Mouse (Mus musculus): ENCODE data around the gene Cmtm2a. TPM values are rescaled to one million over a fixed set of nuclear protein-coding genes. Genes with fewer than 3 reads are reported as not detected.
"Not testable (repeated sequence)": the region's sequence is repeated elsewhere in the genome, so short reads cannot be mapped to it uniquely, and the experiment has no call there.

Cmtm2a gene
- polyA plus RNA-seq (2015; fragmentation: Nextera tagmentation; extraction: Ambion mirVana), result not detected in 2 replicates

DNA sequence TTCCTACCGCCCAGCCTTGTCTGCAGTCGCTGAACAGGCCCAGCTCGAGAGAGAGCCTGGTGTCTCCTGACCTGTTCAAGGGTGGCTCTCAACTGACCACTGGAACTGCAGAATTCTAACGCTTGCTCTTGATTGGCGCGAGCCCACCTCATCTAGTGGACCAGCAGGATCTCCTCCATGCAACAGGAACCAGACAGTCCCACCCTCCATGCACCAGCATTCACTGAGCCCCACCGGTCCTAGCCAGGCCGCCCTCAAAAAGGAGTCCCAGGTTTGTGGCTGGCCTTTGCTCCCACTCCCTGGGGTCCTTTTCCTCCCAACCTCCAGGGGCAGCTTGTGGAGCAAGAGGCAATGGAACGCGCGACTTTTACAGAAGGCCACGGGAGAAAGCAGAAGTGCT, at the start of gene Cmtm2a:
TSS of gene Cmtm2a (minus strand) at position 101 of the 400 bp plus-strand sequence.
- H3K4me3 ChIP-seq; H3K4me2 ChIP-seq; H3K27me3 ChIP-seq; H3K9me3 ChIP-seq; H3K36me3 ChIP-seq; H3K27ac ChIP-seq; ATAC-seq (ENCODE audit: borderline replicate concordance, extremely low read depth, low FRiP score, low TSS enrichment); H3K9ac ChIP-seq; H3K4me1 ChIP-seq: not testable (repeated sequence)
- 82% methylated on average over 12 of the region's 12 CpGs for WGBS

DNA sequence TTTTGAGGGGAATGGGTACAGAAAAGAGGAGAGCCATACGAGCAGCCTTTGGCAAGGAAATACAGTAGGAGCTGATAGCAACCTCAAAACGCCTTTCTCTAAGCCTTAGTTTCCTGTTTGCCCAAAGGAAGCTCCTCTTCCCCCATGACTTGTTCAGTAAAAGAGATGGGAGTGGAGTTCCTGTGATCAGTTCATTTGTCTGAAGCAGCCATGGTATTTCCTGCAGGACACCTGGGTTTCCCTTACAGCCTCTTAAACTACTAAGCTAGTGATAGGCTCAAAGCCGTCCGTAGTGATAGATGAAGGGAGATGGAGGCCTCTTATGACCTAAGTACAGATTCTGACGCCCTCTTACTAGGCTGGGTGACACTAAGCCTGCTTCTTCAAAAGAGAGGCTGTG, 49.4 kb upstream of the Cmtm2a start:
- Histone ChIP-seq H3K4me3 (no peak overlapping the region), H3K4me2 (peak overlapping the region; percentile 87; the same call in 1 of the 2 replicates), H3K36me3 (peaks cover 30% of the 10 kb centered on the region; the same call in 1 of the 2 replicates), H3K27ac (no peak overlapping the region), H3K9ac (no peak overlapping the region), H3K27me3 (no peaks in the 10 kb centered on the region), H3K4me1 (peaks cover 22% of the 10 kb centered on the region), H3K9me3 (no peaks in the 10 kb centered on the region)
- WGBS, result 61% methylated on average over 5 of the region's 5 CpGs
- no peak for ATAC-seq (ENCODE audit: borderline replicate concordance, extremely low read depth, low FRiP score, low TSS enrichment)

- Histone ChIP-seq H3K9ac (peak overlapping the region; percentile 87), H3K4me1 (peaks cover 22% of the 10 kb centered on the region), H3K9me3 (no peaks in the 10 kb centered on the region), H3K4me3 (peak overlapping the region; percentile 68), H3K27ac (peak overlapping the region; percentile 31; the same call in 1 of the 2 replicates), H3K36me3 (peaks cover 23% of the 10 kb centered on the region; the same call in 1 of the 2 replicates), H3K27me3 (no peaks in the 10 kb centered on the region), H3K4me2 (peak overlapping the region; percentile 87)
- WGBS, result 39% methylated on average over 6 of the region's 6 CpGs
- ATAC-seq (ENCODE audit: borderline replicate concordance, extremely low read depth, low FRiP score, low TSS enrichment), result no peak
Measured at GRCm38 (mm10) chr8:104341678-104342077, 48.7 kb upstream of the Cmtm2a start.

- ATAC-seq (ENCODE audit: borderline replicate concordance, extremely low read depth, low FRiP score, low TSS enrichment), result peak; percentile 70
- WGBS, result 0% methylated on average over 24 of the region's 24 CpGs
Measured at GRCm38 (mm10) chr8:104341106-104341561, 48.2 kb upstream of the Cmtm2a start.

GRCm38 (mm10) chr8:104340233-104341105, 47.5 kb upstream of the Cmtm2a start:
- peak overlapping the region; percentile 68 for H3K4me3 ChIP-seq
- H3K9ac ChIP-seq, result peak overlapping the region; percentile 87
- peak overlapping the region; percentile 87 for H3K4me2 ChIP-seq
- ATAC-seq (ENCODE audit: borderline replicate concordance, extremely low read depth, low FRiP score, low TSS enrichment), result peak; percentile 88
- peaks cover 22% of the 10 kb centered on the region for H3K4me1 ChIP-seq
- H3K27me3 ChIP-seq, result no peaks in the 10 kb centered on the region
- peaks cover 12% of the 10 kb centered on the region; the same call in 1 of the 2 replicates for H3K36me3 ChIP-seq
- peak overlapping the region; percentile 84 for H3K27ac ChIP-seq
- WGBS, result under 1% methylated on average over 52 of the region's 54 CpGs
- no peaks in the 10 kb centered on the region for H3K9me3 ChIP-seq

More at GRCm38 (mm10) chr8:104341106-104341561, 48.2 kb upstream of the Cmtm2a start:
- peak overlapping the region; percentile 87 for H3K4me2 ChIP-seq
- H3K36me3 ChIP-seq, result peaks cover 18% of the 10 kb centered on the region; the same call in 1 of the 2 replicates
- H3K27me3 ChIP-seq, result no peaks in the 10 kb centered on the region
- H3K27ac ChIP-seq, result peak overlapping the region; percentile 84
- peak overlapping the region; percentile 68 for H3K4me3 ChIP-seq
- peaks cover 22% of the 10 kb centered on the region for H3K4me1 ChIP-seq
- H3K9ac ChIP-seq, result peak overlapping the region; percentile 87
- no peaks in the 10 kb centered on the region for H3K9me3 ChIP-seq

GRCm38 (mm10) chr8:104339983-104340232, 46.9 kb upstream of the Cmtm2a start:
- H3K27ac ChIP-seq, result peak overlapping the region; percentile 84
- H3K9ac ChIP-seq, result peak overlapping the region; percentile 87
- WGBS, result under 1% methylated on average over 6 of the region's 6 CpGs
- H3K9me3 ChIP-seq, result no peaks in the 10 kb centered on the region
- H3K4me3 ChIP-seq, result peak overlapping the region; percentile 68
- H3K4me2 ChIP-seq, result peak overlapping the region; percentile 87
- H3K36me3 ChIP-seq, result 0 out of 2 replicates have a peak, but pooled peaks cover 7% of the 10 kb centered on the region
- peaks cover 22% of the 10 kb centered on the region for H3K4me1 ChIP-seq
- ATAC-seq (ENCODE audit: borderline replicate concordance, extremely low read depth, low FRiP score, low TSS enrichment), result peak; percentile 27; the same call in 1 of the 2 replicates
- no peaks in the 10 kb centered on the region for H3K27me3 ChIP-seq

GRCm38 (mm10) chr8:104339229-104339982, 46.4 kb upstream of the Cmtm2a start, which contains the start of gene Cmtm3:
TSS of gene Cmtm3 (plus strand) at chr8:104339410.
- H3K4me1 ChIP-seq, result peaks cover 22% of the 10 kb centered on the region
- peak within 1 kb of the TSS; percentile 68 for H3K4me3 ChIP-seq
- ATAC-seq (ENCODE audit: borderline replicate concordance, extremely low read depth, low FRiP score, low TSS enrichment), result no peak
- no peaks in the 10 kb centered on the region for H3K27me3 ChIP-seq
- 12% methylated on average over 18 of the region's 18 CpGs for WGBS
- H3K9me3 ChIP-seq, result no peaks in the 10 kb centered on the region
- H3K9ac ChIP-seq, result peak within 1 kb of the TSS; percentile 87
- H3K27ac ChIP-seq, result peak within 1 kb of the TSS; percentile 84
- 0 out of 2 replicates have a peak, but pooled peaks cover 5% of the 10 kb centered on the region for H3K36me3 ChIP-seq
- H3K4me2 ChIP-seq, result peak within 1 kb of the TSS; percentile 87

GRCm38 (mm10) chr8:104337890-104338289, 44.9 kb upstream of the Cmtm2a start:
- no peaks in the 10 kb centered on the region for H3K27me3 ChIP-seq
- H3K27ac ChIP-seq, result no peak overlapping the region
- H3K9ac ChIP-seq, result no peak overlapping the region
- H3K36me3 ChIP-seq, result no peaks in the 10 kb centered on the region
- H3K4me3 ChIP-seq, result no peak overlapping the region
- WGBS, result 47% methylated on average over 3 of the region's 3 CpGs
- H3K4me2 ChIP-seq, result no peak overlapping the region
- H3K9me3 ChIP-seq, result no peaks in the 10 kb centered on the region
- no peak for ATAC-seq (ENCODE audit: borderline replicate concordance, extremely low read depth, low FRiP score, low TSS enrichment)
- peaks cover 22% of the 10 kb centered on the region for H3K4me1 ChIP-seq

- no peaks in the 10 kb centered on the region for H3K9me3 ChIP-seq
- H3K4me3 ChIP-seq, result no peak overlapping the region
- H3K4me1 ChIP-seq, result peaks cover 12% of the 10 kb centered on the region
- no peak overlapping the region for H3K4me2 ChIP-seq
- 82% methylated on average over 1 of the region's 1 CpGs for WGBS
- H3K9ac ChIP-seq, result no peak overlapping the region
- no peaks in the 10 kb centered on the region for H3K36me3 ChIP-seq
- no peak overlapping the region for H3K27ac ChIP-seq
- ATAC-seq (ENCODE audit: borderline replicate concordance, extremely low read depth, low FRiP score, low TSS enrichment), result no peak
- no peaks in the 10 kb centered on the region for H3K27me3 ChIP-seq
Measured at GRCm38 (mm10) chr8:104336806-104337205, 43.8 kb upstream of the Cmtm2a start.

GRCm38 (mm10) chr8:104334196-104334595, 41.2 kb upstream of the Cmtm2a start:
- no peaks in the 10 kb centered on the region for H3K36me3 ChIP-seq
- no peak overlapping the region for H3K4me2 ChIP-seq
- H3K27ac ChIP-seq, result no peak overlapping the region
- WGBS, result 28% methylated on average over 1 of the region's 1 CpGs
- no peak overlapping the region for H3K9ac ChIP-seq
- H3K9me3 ChIP-seq, result no peaks in the 10 kb centered on the region
- no peak for ATAC-seq (ENCODE audit: borderline replicate concordance, extremely low read depth, low FRiP score, low TSS enrichment)
- no peak overlapping the region for H3K4me3 ChIP-seq
- peaks cover under 1% of the 10 kb centered on the region; the same call in 1 of the 2 replicates for H3K4me1 ChIP-seq
- no peaks in the 10 kb centered on the region for H3K27me3 ChIP-seq

DNA sequence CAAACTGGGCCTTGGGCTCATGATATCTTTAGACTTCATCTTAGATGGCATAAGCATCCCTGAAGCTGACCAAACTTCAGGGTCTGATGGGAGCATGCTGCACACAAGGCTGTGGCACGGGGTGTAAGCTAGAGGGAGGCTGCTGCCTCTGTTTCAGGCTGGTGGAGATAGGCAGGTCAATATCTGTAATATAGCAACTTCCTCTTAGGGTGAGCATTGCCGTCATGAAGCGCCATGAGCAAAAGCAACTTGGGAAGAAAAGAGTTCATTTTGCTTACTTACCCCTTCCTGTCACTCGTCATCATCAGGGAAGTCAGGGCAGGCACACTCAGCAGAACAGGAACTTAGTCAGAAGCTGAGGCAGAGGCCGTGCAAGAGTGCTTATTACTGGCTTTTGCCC, 40.8 kb upstream of the Cmtm2a start:
- H3K4me2 ChIP-seq, result no peak overlapping the region
- H3K27ac ChIP-seq, result no peak overlapping the region
- no peak for ATAC-seq (ENCODE audit: borderline replicate concordance, extremely low read depth, low FRiP score, low TSS enrichment)
- 48% methylated on average over 5 of the region's 5 CpGs for WGBS
- H3K4me3 ChIP-seq, result no peak overlapping the region
- no peaks in the 10 kb centered on the region for H3K9me3 ChIP-seq
- H3K4me1 ChIP-seq, result no peaks in the 10 kb centered on the region
- H3K36me3 ChIP-seq, result no peaks in the 10 kb centered on the region
- H3K27me3 ChIP-seq, result no peaks in the 10 kb centered on the region
- no peak overlapping the region for H3K9ac ChIP-seq

Measured in lung, embryonic 15.5 days (tissue).